Comparison of ENCODE assay signal across 18 mouse cellular contexts in the genomic region with DNA sequence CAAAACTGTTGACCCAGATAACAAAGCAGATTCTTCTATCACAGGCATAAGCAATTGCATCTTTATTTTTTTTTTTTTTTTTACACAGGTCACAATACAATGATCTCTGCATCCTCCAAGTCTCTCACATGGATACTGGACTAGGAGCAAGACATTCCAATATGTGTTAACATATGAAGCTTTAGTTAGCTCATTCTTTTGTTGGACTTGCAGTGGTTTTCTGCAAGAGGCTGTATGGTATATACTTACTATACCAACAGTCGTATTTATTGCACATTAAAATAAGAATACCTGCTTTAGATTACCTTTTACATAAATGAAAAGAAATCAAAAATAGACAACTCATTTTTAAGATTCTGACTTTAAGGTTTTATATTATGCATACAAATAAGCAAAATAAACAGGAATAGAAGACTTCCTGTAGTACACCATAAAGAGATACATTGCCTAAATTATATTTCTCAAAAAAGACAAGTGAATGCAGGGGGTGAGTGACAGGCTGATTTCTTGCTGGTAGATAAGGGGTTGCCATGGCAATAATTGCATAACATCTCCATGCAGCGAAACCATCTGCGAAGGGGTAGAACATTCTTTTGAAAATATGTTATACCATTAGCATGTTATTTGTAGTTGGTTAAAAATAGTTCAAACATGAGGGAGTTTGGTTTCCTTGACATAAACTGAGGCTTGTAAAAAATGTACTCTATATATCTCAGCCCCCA.
DNase-seq lines count a peak whose midpoint lies in the region; ATAC-seq and TF ChIP-seq lines count a peak whose summit lies in the region.
"Had no signal": no experiment of that assay in that cellular context is flagged by ENCODE, and none has a peak within 500 bp of the region (broad histone marks: within the 10 kb centered on the region; RNA-seq: fewer than 3 reads in every experiment).

No protein-coding gene starts in this region.

- H3K27me3 ChIP-seq in midbrain, embryonic 13.5 days = no peaks in the 10 kb centered on the region
- H3K27me3 ChIP-seq in midbrain, embryonic 11.5 days (ENCODE audit: control insufficient read depth, insufficient read depth, low read length) = no peaks in the 10 kb centered on the region
- no peaks in the 10 kb centered on the region for H3K27me3 ChIP-seq in midbrain, postnatal 0 days (ENCODE audit: insufficient read depth, low read length)
- H3K27me3 ChIP-seq in neural tube, embryonic 15.5 days (replicated peaks) = no peaks in the 10 kb centered on the region
- H3K27me3 ChIP-seq: embryonic facial prominence, embryonic 13.5 days; limb, embryonic 13.5 days; Patski; stomach, embryonic 15.5 days had no signal

- no peaks in the 10 kb centered on the region for H3K9me3 ChIP-seq in midbrain, embryonic 13.5 days
- no peaks in the 10 kb centered on the region for H3K9me3 ChIP-seq in midbrain, embryonic 11.5 days (ENCODE audit: control insufficient read depth, low read length)
- H3K9me3 ChIP-seq in midbrain, postnatal 0 days (ENCODE audit: low read length) = no peaks in the 10 kb centered on the region
- H3K9me3 ChIP-seq in neural tube, embryonic 15.5 days (replicated peaks) = no peaks in the 10 kb centered on the region
- H3K9me3 ChIP-seq: embryonic facial prominence, embryonic 13.5 days; limb, embryonic 13.5 days; stomach, embryonic 15.5 days had no signal

- no peak for TF ChIP-seq CTCF in midbrain, postnatal 0 days (IDR thresholded peaks at IDR 0.05)

- no peak overlapping the region for H3K4me3 ChIP-seq in midbrain, embryonic 13.5 days (replicated peaks)
- H3K4me3 ChIP-seq in midbrain, embryonic 11.5 days (ENCODE audit: low read depth, low read length) = no peak overlapping the region
- H3K4me3 ChIP-seq in midbrain, postnatal 0 days (ENCODE audit: low read depth, low read length) = no peak overlapping the region
- no peak overlapping the region for H3K4me3 ChIP-seq in neural tube, embryonic 15.5 days (replicated peaks)
- H3K4me3 ChIP-seq: embryonic facial prominence, embryonic 13.5 days; limb, embryonic 13.5 days; stomach, embryonic 15.5 days had no signal

- DNase-seq in cerebellum, postnatal 14 days = peak; percentile 6 to 17
- DNase-seq in cerebellum, adult 11 months = no peak
- no peak for DNase-seq in midbrain, embryonic 11.5 days (ENCODE audit: low spot score, missing footprints)
- DNase-seq in layer of hippocampus, adult 18-20 months (ENCODE audit: low spot score in 2 of 2) = peak; percentile 64 to 86
- DNase-seq in midbrain, postnatal 0 days (ENCODE audit: low spot score) = peak; percentile 47
- DNase-seq in spleen, postnatal 10 days (ENCODE audit: low spot score in 2 of 2) = no peak
- DNase-seq: kidney, adult 18-20 months; kidney, postnatal 36 days; liver, postnatal 0 days; lung, postnatal 36 days; thymus, postnatal 36 days had no signal

- H3K27ac ChIP-seq in midbrain, embryonic 13.5 days = no peak overlapping the region
- H3K27ac ChIP-seq in midbrain, embryonic 11.5 days (ENCODE audit: low read depth, low read length) = no peak overlapping the region
- H3K27ac ChIP-seq in midbrain, postnatal 0 days (ENCODE audit: low read depth, low read length) = no peak overlapping the region
- H3K27ac ChIP-seq in neural tube, embryonic 15.5 days (replicated peaks) = no peak overlapping the region
- H3K27ac ChIP-seq: embryonic facial prominence, embryonic 13.5 days; hindbrain, embryonic 14.5 days; limb, embryonic 13.5 days; stomach, embryonic 15.5 days had no signal

- peak; percentile 43; the same call in 1 of the 2 replicates for ATAC-seq in midbrain, embryonic 13.5 days
- ATAC-seq in midbrain, embryonic 11.5 days (ENCODE audit: low FRiP score) = no peak
- 0 out of 2 replicates have a peak, but pooled peaks have one; percentile 38 for ATAC-seq in midbrain, postnatal 0 days (ENCODE audit: low FRiP score)
- ATAC-seq in neural tube, embryonic 15.5 days (ENCODE audit: low FRiP score) = no peak
- ATAC-seq: liver, postnatal 0 days; Patski had no signal

- no peaks in the 10 kb centered on the region for H3K36me3 ChIP-seq in midbrain, embryonic 13.5 days
- H3K36me3 ChIP-seq in midbrain, embryonic 11.5 days (ENCODE audit: control insufficient read depth, insufficient read depth, low read length) = no peaks in the 10 kb centered on the region
- H3K36me3 ChIP-seq in midbrain, postnatal 0 days (ENCODE audit: insufficient read depth, low read length) = no peaks in the 10 kb centered on the region
- no peaks in the 10 kb centered on the region for H3K36me3 ChIP-seq in neural tube, embryonic 15.5 days
- H3K36me3 ChIP-seq: embryonic facial prominence, embryonic 13.5 days; limb, embryonic 13.5 days; stomach, embryonic 15.5 days had no signal

- 64% methylated on average over 3 of the region's 3 CpGs for WGBS in midbrain, embryonic 13.5 days
- 88% methylated on average over 3 of the region's 3 CpGs for WGBS in midbrain, embryonic 11.5 days
- 44% methylated on average over 3 of the region's 3 CpGs for WGBS in midbrain, postnatal 0 days
- WGBS in neural tube, embryonic 15.5 days = 82% methylated on average over 3 of the region's 3 CpGs

- no peak overlapping the region for H3K4me2 ChIP-seq in midbrain, embryonic 13.5 days (replicated peaks)
- H3K4me2 ChIP-seq in midbrain, embryonic 11.5 days = no peak overlapping the region
- H3K4me2 ChIP-seq in midbrain, postnatal 0 days (ENCODE audit: low read depth, low read length, poor library complexity, severe bottlenecking) = no peak overlapping the region
- H3K4me2 ChIP-seq in neural tube, embryonic 15.5 days = no peak overlapping the region
- H3K4me2 ChIP-seq: embryonic facial prominence, embryonic 13.5 days; hindbrain, embryonic 14.5 days; limb, embryonic 13.5 days; stomach, embryonic 15.5 days had no signal

- no peak overlapping the region for H3K9ac ChIP-seq in midbrain, embryonic 13.5 days (replicated peaks)
- no peak overlapping the region for H3K9ac ChIP-seq in midbrain, embryonic 11.5 days (ENCODE audit: low read length)
- H3K9ac ChIP-seq in midbrain, postnatal 0 days (replicated peaks; ENCODE audit: low read length, poor library complexity, severe bottlenecking) = no peak overlapping the region
- H3K9ac ChIP-seq in neural tube, embryonic 15.5 days (replicated peaks) = no peak overlapping the region
- H3K9ac ChIP-seq: embryonic facial prominence, embryonic 13.5 days; hindbrain, embryonic 14.5 days; limb, embryonic 13.5 days; liver, postnatal 0 days; stomach, embryonic 15.5 days had no signal

- no peaks in the 10 kb centered on the region for H3K4me1 ChIP-seq in midbrain, embryonic 13.5 days (replicated peaks)
- H3K4me1 ChIP-seq in midbrain, embryonic 11.5 days (ENCODE audit: control insufficient read depth, insufficient read depth, low read length) = no peaks in the 10 kb centered on the region
- no peaks in the 10 kb centered on the region for H3K4me1 ChIP-seq in midbrain, postnatal 0 days (ENCODE audit: insufficient read depth, low read length)
- H3K4me1 ChIP-seq in neural tube, embryonic 15.5 days = no peaks in the 10 kb centered on the region
- H3K4me1 ChIP-seq: embryonic facial prominence, embryonic 13.5 days; limb, embryonic 13.5 days; stomach, embryonic 15.5 days had no signal

Comparison
In these comparisons a context has a peak if more than half of its experiments do, and no peak if none do; other contexts are left out.
1. DNase-seq: peak in cerebellum, postnatal 14 days (2 of 2), layer of hippocampus, adult 18-20 months (2 of 2) and midbrain, postnatal 0 days (single experiment); none in cerebellum, adult 11 months (single experiment), midbrain, embryonic 11.5 days (single experiment) and spleen, postnatal 10 days (0 of 2).
2. ATAC-seq: peak in midbrain, embryonic 13.5 days (single experiment) and midbrain, postnatal 0 days (single experiment); none in midbrain, embryonic 11.5 days (single experiment) and neural tube, embryonic 15.5 days (single experiment).